Mouse (Mus musculus) heart, adult 2 months (tissue): Measurements from ENCODE around the gene Ccnq. TPM values are rescaled to one million over a fixed set of nuclear protein-coding genes. Genes with fewer than 3 reads are reported as not detected.

ENCODE experiments used
- DNase-seq, 2 experiments: peaks; one replicate each; pipeline ENCODE4 v3.0.0; 2021
- H3K27ac ChIP-seq: fragments of 200-600 bp; 2 replicates; pipeline ENCODE4 v1.8.1; 2022
- H3K27me3 ChIP-seq: fragments of 200-500 bp; 2 replicates; pipeline ENCODE4 v1.6.1; 2012; ENCODE audit warnings: mild to moderate bottlenecking, low read length, inconsistent platforms, mixed read lengths; ENCODE audit not compliant: control insufficient read depth, insufficient read depth
- H3K36me3 ChIP-seq: fragments of 200-500 bp; 2 replicates; pipeline ENCODE4 v1.6.1; 2012; ENCODE audit warnings: low read length, inconsistent platforms; ENCODE audit not compliant: control insufficient read depth, insufficient read depth
- H3K4me1 ChIP-seq: fragments of 200-500 bp; 2 replicates; pipeline ENCODE4 v1.6.1; 2011; ENCODE audit warnings: low read length; ENCODE audit not compliant: control insufficient read depth, insufficient read depth
- H3K4me3 ChIP-seq: fragments of 200-600 bp; 2 replicates; pipeline ENCODE4 v1.8.1; 2022
- H3K79me2 ChIP-seq: fragments of 200-500 bp; replicated peaks from 2 replicates; pipeline ENCODE4 v1.6.1; 2012; ENCODE audit warnings: mild to moderate bottlenecking, inconsistent platforms, low read length, moderate library complexity, mixed read lengths; ENCODE audit not compliant: control insufficient read depth, insufficient read depth
- H3K9ac ChIP-seq: fragments of 200-500 bp; 2 replicates; pipeline ENCODE4 v1.6.1; 2012; ENCODE audit warnings: low read depth, mild to moderate bottlenecking, control low read depth, inconsistent platforms, low read length, mixed read lengths
- CTCF ChIP-seq: fragments of 200-600 bp; IDR thresholded peaks from 2 replicates; pipeline ENCODE4 v1.8.1; 2022; ENCODE audit warnings: antibody characterized with exemption, mild to moderate bottlenecking, moderate library complexity
- EP300 ChIP-seq: fragments of 200-500 bp; IDR thresholded peaks from 2 replicates; pipeline ENCODE4 v1.6.1; 2011; ENCODE audit warnings: low read depth, low read length, control low read depth; ENCODE audit not compliant: insufficient read depth
- POLR2A ChIP-seq: fragments of 200-500 bp; IDR thresholded peaks from 2 replicates; pipeline ENCODE4 v1.6.1; 2011; ENCODE audit warnings: mild to moderate bottlenecking, low read depth, low read length, control low read depth; ENCODE audit not compliant: insufficient read depth
- WGBS: fragments of 180-500 bp; shearing (Covaris S2); methylation state at CpG from one replicate; pipeline ENCODE4 v1.1.7; 2018; 5-methylcytosine and 5-hydroxymethylcytosine counted together
- intact Hi-C: fragments of 180-260 bp; cut with DNase I; formaldehyde crosslinking; loops from one replicate; pipeline ENCODE4 v1.15.1; 2025
- polyA plus RNA-seq: library from polyadenylated mRNA; depleted of rRNA; stranded (reverse); fragments of >200 nt; gene quantifications from 2 replicates; pipeline ENCODE4 v1.2.3, GENCODE M21; 2012
- total RNA-seq, 2 experiments: library from RNA; stranded (reverse); gene quantifications; 2 replicates each; pipeline ENCODE4 v1.2.3; 2021

Gene Ccnq
- total and polyA plus RNA-seq, 3 experiments = 18.4 to 42.4 (median 19.0) TPM

- H3K4me3 ChIP-seq = no peak overlapping the region
- no peaks in the 10 kb centered on the region for H3K79me2 ChIP-seq
- H3K27ac ChIP-seq = no peak overlapping the region
- H3K4me1 ChIP-seq = no peaks in the 10 kb centered on the region
- TF ChIP-seq CTCF = no peak
- no peak for TF ChIP-seq POLR2A
- no peak for TF ChIP-seq EP300
- WGBS = 76% methylated on average over 5 of the region's 5 CpGs
- H3K27me3 ChIP-seq = no peaks in the 10 kb centered on the region
- intact Hi-C loops = no loop called here
- DNase-seq = no peak
- no peak overlapping the region for H3K9ac ChIP-seq
- H3K36me3 ChIP-seq = no peaks in the 10 kb centered on the region
Measured at GRCm38 (mm10) chr11:78792055-78792454, 40.5 kb upstream of the Ccnq start.

GRCm38 (mm10) chr11:78791582-78791981 is 40.1 kb upstream of the Ccnq start:
- no peak overlapping the region for H3K9ac ChIP-seq
- WGBS = 22% methylated on average over 4 of the region's 4 CpGs
- intact Hi-C loops = no loop called here
- H3K4me1 ChIP-seq = no peaks in the 10 kb centered on the region
- DNase-seq = peak; percentile 43 to 59
- no peaks in the 10 kb centered on the region for H3K27me3 ChIP-seq
- TF ChIP-seq CTCF (no peak), POLR2A (no peak), EP300 (no peak)
- H3K4me3 ChIP-seq = no peak overlapping the region
- H3K36me3 ChIP-seq = no peaks in the 10 kb centered on the region
- H3K79me2 ChIP-seq = no peaks in the 10 kb centered on the region
- no peak overlapping the region for H3K27ac ChIP-seq

GRCm38 (mm10) chr11:78789370-78790060 is 38.0 kb upstream of the Ccnq start:
- Histone ChIP-seq H3K9ac (no peak overlapping the region), H3K36me3 (no peaks in the 10 kb centered on the region), H3K4me3 (no peak overlapping the region), H3K4me1 (no peaks in the 10 kb centered on the region), H3K79me2 (no peaks in the 10 kb centered on the region), H3K27me3 (no peaks in the 10 kb centered on the region), H3K27ac (no peak overlapping the region)
- intact Hi-C loops = no loop called here
- DNase-seq = no peak
- WGBS = 84% methylated on average over 11 of the region's 11 CpGs
- TF ChIP-seq POLR2A (no peak), EP300 (no peak), CTCF (no peak)

GRCm38 (mm10) chr11:78786013-78786431 is 34.5 kb upstream of the Ccnq start:
- DNase-seq = no peak
- Histone ChIP-seq H3K27ac (no peak overlapping the region), H3K9ac (no peak overlapping the region), H3K36me3 (no peaks in the 10 kb centered on the region), H3K27me3 (no peaks in the 10 kb centered on the region), H3K79me2 (no peaks in the 10 kb centered on the region), H3K4me1 (no peaks in the 10 kb centered on the region), H3K4me3 (no peak overlapping the region)
- intact Hi-C loops = no loop called here
- 38% methylated on average over 7 of the region's 7 CpGs for WGBS
- TF ChIP-seq POLR2A (no peak), EP300 (no peak), CTCF (no peak)

GRCm38 (mm10) chr11:78782791-78783347 is 31.3 kb upstream of the Ccnq start:
- H3K9ac ChIP-seq = no peak overlapping the region
- TF ChIP-seq POLR2A (no peak), CTCF (no peak), EP300 (no peak)
- no peak for DNase-seq
- H3K4me1 ChIP-seq = no peaks in the 10 kb centered on the region
- no peaks in the 10 kb centered on the region for H3K27me3 ChIP-seq
- no peak overlapping the region for H3K4me3 ChIP-seq
- no peak overlapping the region for H3K27ac ChIP-seq
- no peaks in the 10 kb centered on the region for H3K79me2 ChIP-seq
- intact Hi-C loops = no loop called here
- WGBS = 74% methylated on average over 9 of the region's 9 CpGs
- no peaks in the 10 kb centered on the region for H3K36me3 ChIP-seq

- Histone ChIP-seq H3K4me3 (no peak overlapping the region), H3K27me3 (no peaks in the 10 kb centered on the region), H3K27ac (no peak overlapping the region), H3K79me2 (no peaks in the 10 kb centered on the region), H3K9ac (no peak overlapping the region), H3K4me1 (no peaks in the 10 kb centered on the region), H3K36me3 (no peaks in the 10 kb centered on the region)
- DNase-seq = no peak
- WGBS = 61% methylated on average over 5 of the region's 5 CpGs
- intact Hi-C loops = no loop called here
- TF ChIP-seq POLR2A (no peak), EP300 (no peak), CTCF (no peak)
Measured at GRCm38 (mm10) chr11:78782326-78782725, 30.8 kb upstream of the Ccnq start.
